Mouse (Mus musculus): Measurements from ENCODE around the gene Samhd1.

The Samhd1 gene

DNA sequence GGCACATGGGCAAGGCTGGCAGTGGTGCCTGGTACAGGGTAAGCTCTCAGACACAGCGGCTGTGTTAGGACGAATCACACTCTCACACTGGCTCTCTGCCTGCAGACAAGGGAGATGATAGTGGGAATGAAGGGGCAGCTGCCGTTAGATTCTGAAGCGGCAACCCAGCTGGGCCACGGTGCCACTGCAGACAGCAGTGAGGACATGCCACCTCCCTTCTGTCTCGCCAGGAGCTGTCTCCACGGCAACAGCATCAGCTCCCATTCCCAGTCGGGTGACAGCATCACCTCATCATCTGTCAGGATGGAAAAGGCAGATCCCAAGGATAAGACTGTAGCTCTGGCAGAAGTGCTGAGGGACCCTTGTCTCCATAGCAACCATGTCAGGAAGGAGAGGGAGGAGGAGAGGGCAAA lies 85.2 kb downstream of the Samhd1 start:
- DNase-seq (ENCODE audit: low spot score) = no peak

DNA sequence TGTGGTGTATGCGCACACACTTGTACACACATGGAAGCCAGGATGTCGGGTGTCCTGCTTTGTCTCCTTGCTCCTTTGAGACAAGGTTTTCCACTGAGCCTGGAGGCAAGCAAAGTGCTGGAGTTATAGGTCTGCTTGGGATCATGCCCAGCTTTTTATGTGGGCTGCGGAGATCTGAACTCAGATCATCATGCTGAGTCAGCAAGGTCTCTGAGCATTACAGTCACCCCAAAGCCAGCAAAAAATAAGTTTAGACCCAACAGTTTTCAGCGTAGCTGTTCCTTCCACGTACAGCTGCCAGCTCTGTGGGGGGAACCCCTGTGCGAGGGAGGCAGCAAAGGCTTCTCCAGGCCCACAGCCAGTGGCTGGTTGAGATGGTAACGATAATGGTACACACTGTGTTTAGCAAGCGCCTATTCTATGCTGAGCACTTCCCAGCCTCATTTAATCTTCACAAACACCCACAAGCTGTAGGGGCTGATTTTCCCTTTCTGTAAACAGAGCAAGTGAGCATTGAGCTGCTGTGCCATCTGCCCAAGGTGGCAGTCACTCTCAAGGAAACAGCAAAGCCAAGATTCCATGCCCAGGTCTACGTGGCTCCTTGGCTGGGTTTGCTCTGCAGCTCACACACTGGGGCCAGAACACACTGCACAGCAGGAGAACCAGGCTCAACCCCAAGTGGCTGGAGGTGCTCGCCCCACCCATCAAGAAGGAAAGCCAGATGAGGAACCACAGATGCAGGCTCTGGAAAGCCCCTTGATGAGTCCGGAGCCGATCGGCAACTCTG lies 86.5 kb downstream of the Samhd1 start:
- no peak for DNase-seq (ENCODE audit: low spot score)

All from c-Kit-positive CD71-positive TER-119-positive erythroid progenitor cells, embryonic 14.5 days (primary cell).